Mouse (Mus musculus) myocyte (in vitro differentiated cells): ENCODE results near the gene Hsf4.

ENCODE experiments used
- CEBPB ChIP-seq: IDR thresholded peaks from 2 replicates; pipeline ENCODE4 v1.6.1; 2011; ENCODE audit warnings: mild to moderate bottlenecking, moderate library complexity; ENCODE audit not compliant: poor library complexity, insufficient read depth, severe bottlenecking
- POLR2A ChIP-seq: IDR thresholded peaks from one replicate; pipeline ENCODE4 v1.6.1; 2011; ENCODE audit warnings: low read depth, mild to moderate bottlenecking, control low read depth, moderate library complexity; ENCODE audit not compliant: insufficient read length
- USF1 ChIP-seq: IDR thresholded peaks from one replicate; pipeline ENCODE4 v1.6.1; 2011; ENCODE audit warnings: low read depth, mild to moderate bottlenecking, control low read depth, moderate library complexity

- TF ChIP-seq CEBPB: no peak
- TF ChIP-seq POLR2A: no peak
- no peak for TF ChIP-seq USF1
Observed at GRCm38 (mm10) chr8:105307670-105308069, 38.1 kb downstream of the Hsf4 start.
